Mouse (Mus musculus) adipocyte (in vitro differentiated cells): ENCODE results near the gene Vmn2r5.
"Not testable (repeated sequence)": the region's sequence is repeated elsewhere in the genome, so short reads cannot be mapped to it uniquely, and the experiment has no call there.

ENCODE experiments used
- DNase-seq: peaks from one replicate; pipeline ENCODE4 v3.0.0-alpha.2; 2016; ENCODE audit warnings: low spot score

The Vmn2r5 gene

GRCm38 (mm10) chr3:64509742-64510141 is at the start of gene Vmn2r5:
Gene Vmn2r5 (minus strand): TSS chr3:64509842.
- DNase-seq: not testable (repeated sequence)

DNA sequence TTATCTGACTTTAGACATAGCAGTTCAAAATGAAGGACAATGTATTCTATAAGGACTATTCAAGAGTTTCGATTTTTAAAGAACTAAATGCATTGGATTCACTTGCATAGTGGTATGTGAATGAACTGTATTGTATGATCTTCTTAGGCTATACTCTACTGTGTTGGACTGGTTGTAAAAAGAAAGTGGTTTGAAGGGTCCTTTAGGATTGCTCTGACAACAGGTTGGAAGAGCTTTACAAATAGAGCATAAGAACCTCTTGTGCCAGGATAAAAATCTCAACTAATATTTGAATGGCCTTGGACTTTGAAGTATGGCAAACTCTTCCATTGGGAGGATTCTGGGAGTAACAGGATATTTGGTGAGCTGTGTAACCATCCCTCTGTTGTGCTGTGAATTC is 13.9 kb upstream of the Vmn2r5 start:
- DNase-seq: not testable (repeated sequence)
